Mouse (Mus musculus): ENCODE measurements around the gene Zfp646. TPM values are rescaled to one million over a fixed set of nuclear protein-coding genes. Genes with fewer than 3 reads are reported as not detected.

The Zfp646 gene
- polyA plus RNA-seq, 1 experiment from 2014 or later, result 4.9 TPM

- H3K4me2 ChIP-seq (ENCODE audit: low read depth, low read length), result no peak overlapping the region
- H3K27me3 ChIP-seq (ENCODE audit: control insufficient read depth, insufficient read depth, low read depth, low read length), result no peaks in the 10 kb centered on the region
- WGBS (ENCODE audit: insufficient replicate concordance), result 37% methylated on average over 8 of the region's 8 CpGs
- H3K27ac ChIP-seq (ENCODE audit: low read length), result no peak overlapping the region; the same call in 1 of the 2 replicates
- no peak overlapping the region for H3K4me3 ChIP-seq (ENCODE audit: low read depth, low read length)
- no peaks in the 10 kb centered on the region for H3K36me3 ChIP-seq (ENCODE audit: control insufficient read depth, insufficient read depth)
- H3K4me1 ChIP-seq (ENCODE audit: control insufficient read depth, low read depth, low read length), result peaks cover 4% of the 10 kb centered on the region
- no peaks in the 10 kb centered on the region for H3K9me3 ChIP-seq (replicated peaks; ENCODE audit: control insufficient read depth, low read length)
- ATAC-seq (ENCODE audit: low read depth), result no peak
- no peak overlapping the region for H3K9ac ChIP-seq (ENCODE audit: low read depth, low read length)
Observed at GRCm38 (mm10) chr7:127921516-127921915, 45.5 kb downstream of the Zfp646 start.

GRCm38 (mm10) chr7:127922451-127923275 lies 46.6 kb downstream of the Zfp646 start:
- no peak overlapping the region for H3K4me3 ChIP-seq (ENCODE audit: low read depth, low read length)
- H3K4me2 ChIP-seq (ENCODE audit: low read depth, low read length), result no peak overlapping the region
- no peaks in the 10 kb centered on the region for H3K27me3 ChIP-seq (ENCODE audit: control insufficient read depth, insufficient read depth, low read depth, low read length)
- peak overlapping the region; percentile 35 for H3K27ac ChIP-seq (ENCODE audit: low read length)
- peaks cover 4% of the 10 kb centered on the region for H3K4me1 ChIP-seq (ENCODE audit: control insufficient read depth, low read depth, low read length)
- H3K9ac ChIP-seq (ENCODE audit: low read depth, low read length), result no peak overlapping the region
- H3K9me3 ChIP-seq (replicated peaks; ENCODE audit: control insufficient read depth, low read length), result no peaks in the 10 kb centered on the region
- WGBS (ENCODE audit: insufficient replicate concordance), result 40% methylated on average over 6 of the region's 6 CpGs
- H3K36me3 ChIP-seq (ENCODE audit: control insufficient read depth, insufficient read depth), result no peaks in the 10 kb centered on the region
- peak; percentile 27; the same call in 1 of the 2 replicates for ATAC-seq (ENCODE audit: low read depth)

- peaks cover 4% of the 10 kb centered on the region for H3K4me1 ChIP-seq (ENCODE audit: control insufficient read depth, low read depth, low read length)
- H3K27me3 ChIP-seq (ENCODE audit: control insufficient read depth, insufficient read depth, low read depth, low read length), result no peaks in the 10 kb centered on the region
- H3K4me3 ChIP-seq (ENCODE audit: low read depth, low read length), result no peak overlapping the region
- H3K27ac ChIP-seq (ENCODE audit: low read length), result no peak overlapping the region
- no peaks in the 10 kb centered on the region for H3K36me3 ChIP-seq (ENCODE audit: control insufficient read depth, insufficient read depth)
- 77% methylated on average over 5 of the region's 5 CpGs for WGBS (ENCODE audit: insufficient replicate concordance)
- no peak overlapping the region for H3K9ac ChIP-seq (ENCODE audit: low read depth, low read length)
- no peak overlapping the region for H3K4me2 ChIP-seq (ENCODE audit: low read depth, low read length)
- no peak for ATAC-seq (ENCODE audit: low read depth)
- H3K9me3 ChIP-seq (replicated peaks; ENCODE audit: control insufficient read depth, low read length), result no peaks in the 10 kb centered on the region
Observed at GRCm38 (mm10) chr7:127923714-127924113, 47.7 kb downstream of the Zfp646 start.

GRCm38 (mm10) chr7:127925252-127925651 lies 49.2 kb downstream of the Zfp646 start:
- 79% methylated on average over 5 of the region's 5 CpGs for WGBS (ENCODE audit: insufficient replicate concordance)
- H3K4me1 ChIP-seq (ENCODE audit: control insufficient read depth, low read depth, low read length), result peaks cover 7% of the 10 kb centered on the region
- H3K9me3 ChIP-seq (replicated peaks; ENCODE audit: control insufficient read depth, low read length), result no peaks in the 10 kb centered on the region
- no peaks in the 10 kb centered on the region for H3K27me3 ChIP-seq (ENCODE audit: control insufficient read depth, insufficient read depth, low read depth, low read length)
- no peak overlapping the region for H3K27ac ChIP-seq (ENCODE audit: low read length)
- H3K4me2 ChIP-seq (ENCODE audit: low read depth, low read length), result no peak overlapping the region
- no peak for ATAC-seq (ENCODE audit: low read depth)
- H3K9ac ChIP-seq (ENCODE audit: low read depth, low read length), result no peak overlapping the region
- no peak overlapping the region for H3K4me3 ChIP-seq (ENCODE audit: low read depth, low read length)
- H3K36me3 ChIP-seq (ENCODE audit: control insufficient read depth, insufficient read depth), result no peaks in the 10 kb centered on the region

- 81% methylated on average over 8 of the region's 8 CpGs for WGBS (ENCODE audit: insufficient replicate concordance)
- no peaks in the 10 kb centered on the region for H3K36me3 ChIP-seq (ENCODE audit: control insufficient read depth, insufficient read depth)
- H3K9ac ChIP-seq (ENCODE audit: low read depth, low read length), result no peak overlapping the region
- H3K27me3 ChIP-seq (ENCODE audit: control insufficient read depth, insufficient read depth, low read depth, low read length), result no peaks in the 10 kb centered on the region
- no peak for ATAC-seq (ENCODE audit: low read depth)
- H3K27ac ChIP-seq (ENCODE audit: low read length), result no peak overlapping the region
- peaks cover 9% of the 10 kb centered on the region for H3K4me1 ChIP-seq (ENCODE audit: control insufficient read depth, low read depth, low read length)
- H3K9me3 ChIP-seq (replicated peaks; ENCODE audit: control insufficient read depth, low read length), result no peaks in the 10 kb centered on the region
- H3K4me2 ChIP-seq (ENCODE audit: low read depth, low read length), result no peak overlapping the region
- no peak overlapping the region for H3K4me3 ChIP-seq (ENCODE audit: low read depth, low read length)
Observed at GRCm38 (mm10) chr7:127926066-127926465, 50.0 kb downstream of the Zfp646 start.

GRCm38 (mm10) chr7:127926846-127927245 lies 50.8 kb downstream of the Zfp646 start:
- no peak overlapping the region for H3K27ac ChIP-seq (ENCODE audit: low read length)
- H3K36me3 ChIP-seq (ENCODE audit: control insufficient read depth, insufficient read depth), result no peaks in the 10 kb centered on the region
- no peak overlapping the region for H3K9ac ChIP-seq (ENCODE audit: low read depth, low read length)
- H3K4me2 ChIP-seq (ENCODE audit: low read depth, low read length), result no peak overlapping the region
- ATAC-seq (ENCODE audit: low read depth), result no peak
- H3K4me3 ChIP-seq (ENCODE audit: low read depth, low read length), result no peak overlapping the region
- WGBS (ENCODE audit: insufficient replicate concordance), result 77% methylated on average over 11 of the region's 11 CpGs
- H3K27me3 ChIP-seq (ENCODE audit: control insufficient read depth, insufficient read depth, low read depth, low read length), result no peaks in the 10 kb centered on the region
- H3K9me3 ChIP-seq (replicated peaks; ENCODE audit: control insufficient read depth, low read length), result no peaks in the 10 kb centered on the region
- H3K4me1 ChIP-seq (ENCODE audit: control insufficient read depth, low read depth, low read length), result peaks cover 12% of the 10 kb centered on the region

- Histone ChIP-seq H3K27ac (ENCODE audit: low read length) (no peak overlapping the region), H3K4me3 (ENCODE audit: low read depth, low read length) (no peak overlapping the region), H3K9ac (ENCODE audit: low read depth, low read length) (no peak overlapping the region), H3K9me3 (replicated peaks; ENCODE audit: control insufficient read depth, low read length) (no peaks in the 10 kb centered on the region), H3K27me3 (ENCODE audit: control insufficient read depth, insufficient read depth, low read depth, low read length) (no peaks in the 10 kb centered on the region), H3K4me1 (ENCODE audit: control insufficient read depth, low read depth, low read length) (peaks cover 14% of the 10 kb centered on the region), H3K4me2 (ENCODE audit: low read depth, low read length) (no peak overlapping the region), H3K36me3 (ENCODE audit: control insufficient read depth, insufficient read depth) (no peaks in the 10 kb centered on the region)
- WGBS (ENCODE audit: insufficient replicate concordance), result 77% methylated on average over 11 of the region's 11 CpGs
- ATAC-seq (ENCODE audit: low read depth), result no peak
Observed at GRCm38 (mm10) chr7:127927726-127928125, 51.7 kb downstream of the Zfp646 start.

GRCm38 (mm10) chr7:127928596-127928995 lies 52.6 kb downstream of the Zfp646 start:
- no peaks in the 10 kb centered on the region for H3K9me3 ChIP-seq (replicated peaks; ENCODE audit: control insufficient read depth, low read length)
- 56% methylated on average over 5 of the region's 5 CpGs for WGBS (ENCODE audit: insufficient replicate concordance)
- no peaks in the 10 kb centered on the region for H3K27me3 ChIP-seq (ENCODE audit: control insufficient read depth, insufficient read depth, low read depth, low read length)
- peak overlapping the region; percentile 43 for H3K4me3 ChIP-seq (ENCODE audit: low read depth, low read length)
- H3K36me3 ChIP-seq (ENCODE audit: control insufficient read depth, insufficient read depth), result no peaks in the 10 kb centered on the region
- H3K27ac ChIP-seq (ENCODE audit: low read length), result no peak overlapping the region
- ATAC-seq (ENCODE audit: low read depth), result no peak
- no peak overlapping the region for H3K9ac ChIP-seq (ENCODE audit: low read depth, low read length)
- H3K4me1 ChIP-seq (ENCODE audit: control insufficient read depth, low read depth, low read length), result peaks cover 13% of the 10 kb centered on the region
- peak overlapping the region; percentile 33 for H3K4me2 ChIP-seq (ENCODE audit: low read depth, low read length)

GRCm38 (mm10) chr7:127929923-127930322 lies 53.9 kb downstream of the Zfp646 start, which contains the start of gene Prss8:
TSS of gene Prss8 (minus strand) at chr7:127930104.
- Histone ChIP-seq H3K9me3 (replicated peaks; ENCODE audit: control insufficient read depth, low read length) (no peaks in the 10 kb centered on the region), H3K9ac (ENCODE audit: low read depth, low read length) (peak within 1 kb of the TSS; percentile 23; the same call in 1 of the 2 replicates), H3K36me3 (ENCODE audit: control insufficient read depth, insufficient read depth) (no peaks in the 10 kb centered on the region), H3K27me3 (ENCODE audit: control insufficient read depth, insufficient read depth, low read depth, low read length) (no peaks in the 10 kb centered on the region), H3K4me1 (ENCODE audit: control insufficient read depth, low read depth, low read length) (peaks cover 17% of the 10 kb centered on the region), H3K4me3 (ENCODE audit: low read depth, low read length) (peak within 1 kb of the TSS; percentile 43), H3K27ac (ENCODE audit: low read length) (no peak within 1 kb of the TSS), H3K4me2 (ENCODE audit: low read depth, low read length) (peak within 1 kb of the TSS; percentile 33)
- WGBS (ENCODE audit: insufficient replicate concordance), result 41% methylated on average over 6 of the region's 6 CpGs
- ATAC-seq (ENCODE audit: low read depth), result peak; percentile 58

Data from liver, embryonic 16.5 days (tissue).